Mouse (Mus musculus) stomach, embryonic 16.5 days (tissue): Measurements from ENCODE around the gene Tex261. TPM values are rescaled to one million over a fixed set of nuclear protein-coding genes. Genes with fewer than 3 reads are reported as not detected.

Experiments
- ATAC-seq: fragments of 200-750 bp; cut with Nextera tagmentation; 2 replicates; pipeline ENCODE4 v1.8.0; 2017; ENCODE audit warnings: moderate number of reproducible peaks, moderate TSS enrichment; ENCODE audit not compliant: insufficient read depth, low FRiP score
- H3K27ac ChIP-seq: fragments of 300-500 bp; sonication (generic); 2 replicates; pipeline ENCODE4 v1.5.1; 2014; ENCODE audit warnings: low read length
- H3K27me3 ChIP-seq: fragments of 300-500 bp; sonication (generic); 2 replicates; pipeline ENCODE4 v1.6.1; 2014; ENCODE audit warnings: low read length, control low read depth, mixed read lengths; ENCODE audit not compliant: control insufficient read depth, insufficient read depth
- H3K36me3 ChIP-seq: fragments of 300-500 bp; sonication (generic); 2 replicates; pipeline ENCODE4 v1.6.1; 2014; ENCODE audit warnings: low read length; ENCODE audit not compliant: control insufficient read depth, insufficient read depth
- H3K4me1 ChIP-seq: fragments of 300-500 bp; sonication (generic); 2 replicates; pipeline ENCODE4 v1.6.1; 2014; ENCODE audit warnings: low read length, control low read depth, mixed read lengths; ENCODE audit not compliant: control insufficient read depth, insufficient read depth
- H3K4me2 ChIP-seq: fragments of 300-500 bp; sonication (generic); 2 replicates; pipeline ENCODE4 v1.6.1; 2014; ENCODE audit warnings: low read depth, low read length, mixed read lengths
- H3K4me3 ChIP-seq: fragments of 300-500 bp; sonication (generic); replicated peaks from 2 replicates; pipeline ENCODE4 v1.5.1; 2014; ENCODE audit warnings: mild to moderate bottlenecking, low read length
- H3K9ac ChIP-seq: fragments of 300-500 bp; sonication (generic); 2 replicates; pipeline ENCODE4 v1.6.1; 2014; ENCODE audit warnings: low read length
- H3K9me3 ChIP-seq: fragments of 300-500 bp; sonication (generic); replicated peaks from 2 replicates; pipeline ENCODE4 v1.6.1; 2016; ENCODE audit warnings: low read length, control low read depth; ENCODE audit not compliant: control insufficient read depth
- WGBS: fragments of 180-500 bp; shearing (Covaris S2); extraction: QIAGEN DNeasy Blood & Tissue Kit; methylation state at CpG from one replicate; pipeline ENCODE4 v1.1.7; 2014; 5-methylcytosine and 5-hydroxymethylcytosine counted together
- polyA plus RNA-seq: library from polyadenylated mRNA; unstranded; fragments of >200 nt; fragmentation: Nextera tagmentation; extraction: Ambion mirVana; gene quantifications from 2 replicates; pipeline ENCODE4 v1.2.1, GENCODE M21; 2015

Gene Tex261
- polyA plus RNA-seq, 1 experiment from 2014 or later, result 82.1 TPM

GRCm38 (mm10) chr6:83722526-83722925, 53.1 kb downstream of the Tex261 start:
- no peak for ATAC-seq
- H3K9me3 ChIP-seq, result no peaks in the 10 kb centered on the region
- H3K27ac ChIP-seq, result no peak overlapping the region
- no peaks in the 10 kb centered on the region for H3K4me1 ChIP-seq
- no peaks in the 10 kb centered on the region for H3K36me3 ChIP-seq
- H3K9ac ChIP-seq, result no peak overlapping the region
- no peak overlapping the region for H3K4me2 ChIP-seq
- H3K4me3 ChIP-seq, result no peak overlapping the region
- 21% methylated on average over 6 of the region's 6 CpGs for WGBS
- peaks cover 53% of the 10 kb centered on the region for H3K27me3 ChIP-seq

Other genes starting within 250 kb of the Tex261 start
- 1,788 and 2,212 TPM in 2 replicates for gene Actg2, start 239.5 kb downstream of the Tex261 start, polyA plus RNA-seq
- 28.0 and 32.5 TPM in 2 replicates for gene Stambp, start 203.1 kb downstream of the Tex261 start, polyA plus RNA-seq
- gene Clec4f, start 119.6 kb downstream of the Tex261 start, polyA plus RNA-seq, result 0.35 and 0.45 TPM in 2 replicates
- gene Cd207, start 98.0 kb downstream of the Tex261 start, polyA plus RNA-seq, result 0.17 and 0.20 TPM in 2 replicates
- gene Vax2, start 64.5 kb downstream of the Tex261 start, polyA plus RNA-seq, result not detected in 2 replicates
- gene Atp6v1b1, start 32.8 kb downstream of the Tex261 start, polyA plus RNA-seq, result not detected in 2 replicates
- not detected in 2 replicates for gene Ankrd53, start 13.2 kb downstream of the Tex261 start, polyA plus RNA-seq
- gene Nagk, start 19.2 kb upstream of the Tex261 start, polyA plus RNA-seq, result 75.6 and 77.9 TPM in 2 replicates
- gene Paip2b, start 55.9 kb upstream of the Tex261 start, polyA plus RNA-seq, result 18.3 and 19.7 TPM in 2 replicates
- 44.4 and 51.6 TPM in 2 replicates for gene Zfp638, start 91.3 kb upstream of the Tex261 start, polyA plus RNA-seq
- gene Dysf, start 232.8 kb upstream of the Tex261 start, polyA plus RNA-seq, result 9.6 and 11.5 TPM in 2 replicates